Mouse (Mus musculus): ENCODE measurements around the gene Tor1a.

Gene Tor1a

GRCm38 (mm10) chr2:30967352-30968327 is at the start of gene Tor1a:
Gene Tor1a (minus strand): TSS chr2:30967933.
- peak; percentile 68 for DNase-seq (ENCODE audit: low spot score)

- DNase-seq (ENCODE audit: low spot score), result no peak
Measured at GRCm38 (mm10) chr2:31013371-31014120, 45.8 kb upstream of the Tor1a start.

DNA sequence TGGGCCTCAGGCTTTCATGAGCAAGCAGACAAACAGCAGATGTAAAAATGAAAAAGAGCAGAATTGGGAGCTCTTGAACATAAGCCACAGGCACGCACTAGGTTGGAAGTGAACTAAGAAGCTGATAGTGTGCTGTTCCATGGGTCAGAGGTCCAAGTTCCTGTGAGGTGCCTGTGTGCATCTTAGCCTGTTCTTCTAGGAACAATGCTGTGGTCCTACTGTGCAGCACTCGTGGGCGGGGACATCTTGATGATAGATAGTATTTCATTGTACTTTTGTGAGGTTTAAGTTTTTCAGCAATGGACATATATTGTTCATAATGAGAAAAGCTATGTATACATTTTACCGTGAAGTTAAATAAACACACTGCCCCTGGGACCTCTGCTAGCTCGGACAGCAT is 39.5 kb upstream of the Tor1a start:
- no peak for DNase-seq (ENCODE audit: low spot score)

DNA sequence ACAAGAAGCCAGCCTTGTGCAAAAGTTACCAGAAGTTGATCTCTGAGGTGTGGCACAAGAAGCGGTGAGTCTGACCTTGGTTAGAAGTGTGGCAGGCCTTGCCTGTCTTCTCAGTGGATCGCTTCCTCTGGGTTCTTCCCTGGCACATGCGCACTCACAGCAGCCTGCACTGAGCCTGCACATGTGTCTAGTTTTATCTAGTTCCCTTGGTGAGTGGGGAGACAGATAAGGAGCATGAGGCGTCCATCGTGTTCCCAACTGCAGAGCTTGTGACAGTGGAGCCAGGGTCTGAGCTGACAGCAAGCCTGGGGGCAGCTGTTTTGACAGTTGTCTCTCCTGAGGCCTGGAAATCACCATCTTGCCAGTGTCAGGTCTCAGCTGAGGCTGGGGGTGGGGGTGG is 38.7 kb upstream of the Tor1a start:
- no peak for DNase-seq (ENCODE audit: low spot score)

GRCm38 (mm10) chr2:31005453-31005852 is 37.7 kb upstream of the Tor1a start:
- DNase-seq (ENCODE audit: low spot score), result no peak

DNA sequence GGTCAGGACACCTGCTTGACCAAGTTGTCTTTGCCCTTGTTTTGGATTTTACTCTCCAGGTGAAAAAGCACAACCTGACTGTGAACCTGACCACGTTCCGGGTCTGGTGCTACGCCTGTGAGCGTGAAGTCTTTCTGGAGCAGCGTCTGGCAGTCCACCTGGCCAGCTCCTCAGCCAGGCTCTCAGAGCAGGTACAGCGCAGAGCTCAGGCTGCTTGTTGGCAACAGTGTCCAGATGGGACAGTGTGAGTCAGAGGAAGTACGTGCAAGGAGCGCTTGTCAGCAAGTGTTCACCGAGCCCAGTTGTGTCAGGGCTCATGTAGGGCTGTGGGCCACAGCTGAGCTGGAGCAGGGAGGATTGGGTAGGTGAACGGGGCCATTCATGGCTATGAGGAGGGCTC is 35.1 kb upstream of the Tor1a start:
- no peak for DNase-seq (ENCODE audit: low spot score)

GRCm38 (mm10) chr2:30998443-30999260 is 30.9 kb upstream of the Tor1a start:
- DNase-seq (ENCODE audit: low spot score), result no peak

DNA sequence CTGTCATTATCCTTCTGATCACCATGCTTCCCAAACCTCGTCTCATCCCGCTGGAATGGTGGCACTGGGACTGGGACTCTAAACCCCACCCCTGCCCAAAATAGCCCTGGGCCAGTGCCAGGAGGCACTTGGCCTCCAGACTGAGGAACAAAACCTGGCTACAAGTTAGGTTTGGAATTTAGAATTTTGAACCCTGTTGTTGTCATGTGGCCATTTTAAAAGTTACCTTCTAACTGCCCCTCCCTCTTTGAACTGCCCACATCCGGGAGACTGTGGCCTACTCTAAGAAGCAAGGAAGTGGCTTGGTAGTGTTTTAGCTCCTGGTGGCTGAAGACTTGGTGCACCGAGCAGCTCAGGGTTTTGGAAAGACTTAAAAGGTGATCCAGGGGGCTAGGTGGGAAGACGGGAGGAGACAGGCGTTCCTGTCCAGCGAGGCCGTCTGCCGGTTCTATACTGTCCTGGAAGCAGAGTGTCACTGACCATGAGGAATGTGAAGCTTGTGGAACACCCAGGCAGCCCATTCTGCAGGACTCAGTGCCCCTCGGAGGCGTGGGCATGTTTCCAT is 27.8 kb upstream of the Tor1a start:
- no peak for DNase-seq (ENCODE audit: low spot score)

DNA sequence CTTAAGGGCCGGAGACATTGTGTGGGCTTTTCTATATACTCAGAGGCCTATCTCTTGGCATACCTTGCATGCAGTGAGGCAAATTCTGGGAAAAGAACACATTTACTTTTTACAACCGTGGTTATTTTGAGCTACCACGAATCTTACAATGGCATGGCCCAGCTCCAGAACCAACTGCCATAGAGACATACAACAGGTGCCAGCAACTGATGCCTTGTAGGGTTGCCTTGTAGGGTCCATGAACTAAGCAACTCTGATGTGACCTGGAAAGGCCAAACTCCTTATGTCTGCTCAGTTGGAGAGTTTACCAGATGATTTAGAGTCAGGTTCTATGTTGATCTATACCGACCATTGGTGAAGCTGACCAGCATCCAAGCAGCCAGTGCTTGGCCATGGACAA is 27.1 kb upstream of the Tor1a start:
- no peak for DNase-seq (ENCODE audit: low spot score)

DNA sequence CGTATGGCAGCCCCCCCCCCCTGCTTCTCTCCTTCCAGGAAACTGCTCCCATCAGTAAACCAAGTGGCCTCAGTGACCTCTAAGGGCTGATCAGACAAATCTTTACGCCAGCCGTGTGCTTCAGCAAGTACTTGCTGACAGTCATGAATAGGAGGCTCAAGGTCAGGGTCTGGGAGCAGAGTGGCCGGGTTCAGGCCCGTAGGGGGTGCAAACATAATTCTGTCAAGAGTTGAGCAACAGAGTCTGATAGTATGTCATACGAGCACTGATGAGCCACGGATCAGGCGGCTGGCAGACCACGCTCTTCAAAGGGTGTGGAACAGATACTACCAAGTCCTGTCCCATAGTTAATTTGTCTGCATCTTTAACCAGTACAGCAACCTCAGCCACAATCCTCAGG is 22.5 kb upstream of the Tor1a start:
- DNase-seq (ENCODE audit: low spot score), result no peak

- no peak for DNase-seq (ENCODE audit: low spot score)
Measured at GRCm38 (mm10) chr2:30985111-30986020, 17.6 kb upstream of the Tor1a start.

- no peak for DNase-seq (ENCODE audit: low spot score)
Measured at GRCm38 (mm10) chr2:30983024-30983423, 15.3 kb upstream of the Tor1a start.

- peak; percentile 95 for DNase-seq (ENCODE audit: low spot score)
Measured at GRCm38 (mm10) chr2:30981790-30982513, 14.2 kb upstream of the Tor1a start, which contains the start of the genes BC005624 and Usp20. Gene BC005624 (minus strand): TSS chr2:30982201. Gene Usp20 (plus strand): TSS chr2:30982279.

DNA sequence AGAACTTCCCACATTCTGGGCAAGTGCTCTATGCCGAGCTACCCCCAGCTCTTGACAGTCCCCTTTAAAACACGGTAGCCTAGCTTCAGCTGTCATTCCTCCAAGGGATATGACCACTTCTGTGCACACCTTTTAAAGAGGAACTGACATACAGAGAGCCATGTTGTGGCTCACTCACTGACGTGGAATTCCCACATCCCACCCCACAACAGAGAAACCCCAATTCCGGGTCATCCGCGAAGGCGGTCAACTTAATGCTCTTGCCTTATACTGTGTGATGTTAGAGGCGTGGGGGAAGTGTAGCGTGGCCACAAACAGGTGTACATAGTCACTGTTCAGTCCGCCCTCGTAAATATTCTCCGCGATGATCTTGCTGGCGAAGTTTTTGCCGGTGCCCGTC is 907 bp downstream of the Tor1a start:
- DNase-seq (ENCODE audit: low spot score), result no peak

GRCm38 (mm10) chr2:30965627-30966026 is 2.1 kb downstream of the Tor1a start:
- DNase-seq (ENCODE audit: low spot score), result no peak

DNA sequence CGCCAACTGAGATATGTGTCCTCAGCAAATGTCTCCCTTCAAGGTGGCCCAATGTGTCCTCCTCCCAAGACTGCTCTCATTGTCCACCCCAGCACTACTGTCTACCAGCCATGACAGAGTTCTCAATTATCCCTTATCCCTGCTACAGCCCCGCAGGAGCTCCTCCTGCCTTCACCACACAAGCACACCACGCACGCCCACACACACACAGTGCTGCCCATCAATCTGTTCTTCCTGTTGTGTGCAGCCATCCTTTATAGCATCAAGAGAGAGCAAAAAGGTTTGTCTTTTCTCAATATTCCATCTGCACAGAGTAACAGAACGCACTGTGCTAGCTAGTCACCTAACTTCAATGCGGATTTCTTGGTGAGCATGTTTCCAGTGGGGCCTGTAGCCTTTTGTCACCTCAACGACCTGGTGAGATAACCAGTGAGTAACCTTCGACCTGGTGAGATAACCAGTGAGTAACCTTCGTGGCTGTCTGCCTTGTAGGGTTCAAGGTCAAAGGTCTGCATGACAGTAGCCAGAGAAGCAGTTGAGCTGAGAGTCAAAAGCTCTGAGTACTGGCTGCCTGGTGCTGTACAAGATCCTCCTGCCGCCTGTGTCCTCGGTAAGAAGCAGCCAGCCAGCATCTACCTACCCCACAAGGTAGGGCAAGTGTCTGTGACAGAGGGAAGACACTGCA is 5.0 kb downstream of the Tor1a start:
- DNase-seq (ENCODE audit: low spot score), result no peak

DNA sequence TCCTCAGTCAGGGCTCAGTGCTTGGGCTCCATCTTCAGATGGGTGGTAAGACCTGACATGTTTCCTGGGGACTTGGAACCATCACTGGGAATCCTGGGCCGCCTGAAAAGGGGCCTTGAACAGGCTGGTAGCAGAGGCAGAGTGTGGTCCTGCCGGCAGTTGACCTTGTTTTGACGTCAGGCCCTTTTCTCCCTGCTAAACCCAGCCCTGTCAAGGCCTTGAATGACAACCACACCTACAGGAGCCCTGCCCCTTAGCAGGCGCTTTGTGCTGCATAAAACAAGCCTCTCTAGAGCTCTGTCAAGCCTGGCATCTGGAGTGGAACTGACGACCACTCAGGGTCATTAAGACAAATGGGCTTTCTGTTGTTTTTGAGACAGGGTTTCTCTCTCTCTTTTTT is 7.9 kb downstream of the Tor1a start:
- DNase-seq (ENCODE audit: low spot score), result no peak

GRCm38 (mm10) chr2:30958726-30959125 is 9.0 kb downstream of the Tor1a start:
- no peak for DNase-seq (ENCODE audit: low spot score)

GRCm38 (mm10) chr2:30957511-30957910 is 10.2 kb downstream of the Tor1a start:
- DNase-seq (ENCODE audit: low spot score), result no peak
